Mouse (Mus musculus): ENCODE measurements around the gene Nup85.

DNA sequence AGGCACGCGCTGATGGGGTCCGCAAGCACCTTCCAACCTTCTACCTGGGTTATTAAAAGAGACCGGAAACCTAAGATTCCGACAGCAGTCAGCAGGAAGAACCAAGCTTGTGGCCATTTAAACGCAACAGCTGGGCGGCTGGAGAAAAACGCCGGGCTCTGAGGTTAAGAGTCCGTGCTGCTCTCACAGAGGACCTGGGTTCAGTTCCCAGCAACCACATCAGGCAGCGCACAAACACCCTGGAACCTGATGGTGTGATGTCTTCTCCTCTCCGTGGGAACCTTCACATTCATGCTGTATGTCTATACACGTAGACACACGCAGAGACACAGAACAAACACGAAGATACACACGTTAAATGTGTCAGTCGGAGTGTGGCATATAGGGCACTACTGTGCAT, 8.5 kb upstream of the Nup85 start:
- no peak for TF ChIP-seq CTCF (conservative IDR thresholded peaks at IDR 0.05; ENCODE audit: low read length)
- no peak for TF ChIP-seq POU5F1 (IDR thresholded peaks at IDR 0.05; ENCODE audit: borderline replicate concordance, low read length)
